Mouse (Mus musculus) heart, postnatal 36 days (tissue): ENCODE results near the gene D030056L22Rik. TPM values are rescaled to one million over a fixed set of nuclear protein-coding genes. Genes with fewer than 3 reads are reported as not detected.

ENCODE experiments used
- DNase-seq, 2 experiments: peaks; one replicate each; pipeline ENCODE4 v3.0.0; 2021 to 2022
- intact Hi-C: fragments of 180-260 bp; cut with DNase I; formaldehyde crosslinking; loops from one replicate; pipeline ENCODE4 v1.15.1; 2025
- total RNA-seq, 2 experiments: library from RNA; stranded (reverse); gene quantifications; 2 replicates each; pipeline ENCODE4 v1.2.3; 2021

The D030056L22Rik gene
- 10 to 100 TPM in 1 of 2 experiments, 1 to 10 TPM in 1; 8.6 to 11.1 TPM for total RNA-seq

DNA sequence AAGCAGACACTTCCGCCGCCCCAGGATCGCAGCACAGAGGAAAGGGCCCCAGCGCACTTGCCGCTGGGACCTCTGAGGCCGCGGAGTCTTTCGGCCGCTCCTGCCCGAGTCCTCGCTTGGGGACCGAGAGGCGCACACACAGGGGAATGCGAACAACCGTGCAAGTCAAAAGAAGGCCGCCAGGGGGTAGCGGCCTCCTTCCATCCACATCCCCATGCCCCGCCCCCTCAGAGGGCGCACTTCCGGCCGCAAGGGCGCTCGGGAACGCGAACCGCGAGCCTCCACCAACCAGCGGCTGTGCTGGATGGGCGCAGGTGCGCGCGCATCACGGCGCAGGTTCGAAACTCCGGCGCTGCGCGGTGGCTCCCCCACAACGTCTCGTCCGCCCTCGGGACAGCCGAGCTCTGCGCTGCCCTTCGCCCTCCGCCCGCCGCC, at the start of gene D030056L22Rik:
Gene D030056L22Rik, plus strand, starts transcription at position 328 of the 435 bp plus-strand sequence.
- peak; percentile 98 for DNase-seq
- intact Hi-C loops = loop anchor here (5.0 kb wide), 1 partner anchor 71 kb away; no protein-coding TSS in a partner anchor

DNA sequence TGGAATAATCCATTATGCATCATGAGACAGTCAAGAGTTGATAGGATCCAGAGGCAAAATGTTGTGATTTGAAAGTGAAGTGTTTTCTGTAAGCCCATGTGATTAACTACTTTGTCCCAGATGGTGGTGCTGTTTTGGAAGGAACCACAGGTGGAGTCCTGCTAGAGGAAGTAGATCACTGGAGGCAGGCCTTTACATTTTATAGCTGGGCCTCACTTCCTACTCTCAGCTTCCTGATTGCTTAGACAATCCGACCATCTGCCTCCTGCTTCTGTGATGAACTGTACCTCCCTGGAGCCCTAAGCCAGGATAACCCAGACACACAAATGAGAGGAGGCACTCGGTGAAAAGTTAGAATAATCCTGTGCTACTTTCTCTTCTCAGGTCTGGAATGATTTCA, 49.1 kb upstream of the D030056L22Rik start:
- DNase-seq = no peak
- intact Hi-C loops = loop anchor here (10.0 kb wide), 1 partner anchor 829 kb away; the partner anchor contains the start of gene Pcsk5

DNA sequence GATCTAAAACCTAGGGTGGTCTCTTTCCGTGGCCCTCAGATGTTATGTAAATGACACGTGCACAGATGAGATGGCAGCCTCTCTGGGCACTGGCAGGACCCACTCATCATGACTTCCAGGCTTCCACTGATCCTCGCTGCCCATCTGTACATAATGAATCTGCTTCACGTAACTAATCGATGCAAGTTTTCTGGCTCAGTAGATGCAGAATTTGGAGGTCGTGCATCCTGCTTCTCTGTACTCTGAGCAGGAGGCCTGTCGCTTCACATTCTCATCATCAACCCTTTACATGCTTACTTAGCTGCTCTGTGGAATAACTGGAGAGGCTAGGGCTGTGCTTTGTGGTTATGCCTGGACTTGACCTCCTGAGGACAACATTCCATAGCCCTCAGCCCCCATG, 46.0 kb upstream of the D030056L22Rik start:
- intact Hi-C loops = loop anchor here (10.0 kb wide), 1 partner anchor 832 kb away; the partner anchor contains the start of gene Pcsk5

DNA sequence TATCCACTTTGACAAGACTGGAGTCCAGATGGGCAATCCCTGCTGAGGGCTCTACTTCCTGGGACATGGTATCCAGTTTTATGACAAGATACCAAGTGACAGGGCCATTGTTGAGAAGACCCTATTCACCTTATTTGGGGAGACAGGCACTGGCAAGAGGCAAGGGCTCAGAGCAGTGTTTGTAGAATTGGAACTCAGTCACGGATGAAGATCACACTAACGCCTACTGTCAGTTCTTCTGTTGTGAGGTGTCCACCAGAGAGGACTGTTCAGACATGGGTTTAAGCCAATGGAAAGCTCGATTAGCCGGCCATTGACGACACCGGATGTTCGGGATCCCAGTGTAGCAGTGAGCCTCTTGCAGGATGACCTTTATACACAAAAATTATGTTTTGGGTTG, 43.4 kb upstream of the D030056L22Rik start:
- DNase-seq = no peak
- intact Hi-C loops = loop anchor here (10.0 kb wide), 1 partner anchor 835 kb away; the partner anchor contains the start of gene Pcsk5

More for the DNA sequence above, 46.0 kb upstream of the D030056L22Rik start:
- DNase-seq = no peak

DNA sequence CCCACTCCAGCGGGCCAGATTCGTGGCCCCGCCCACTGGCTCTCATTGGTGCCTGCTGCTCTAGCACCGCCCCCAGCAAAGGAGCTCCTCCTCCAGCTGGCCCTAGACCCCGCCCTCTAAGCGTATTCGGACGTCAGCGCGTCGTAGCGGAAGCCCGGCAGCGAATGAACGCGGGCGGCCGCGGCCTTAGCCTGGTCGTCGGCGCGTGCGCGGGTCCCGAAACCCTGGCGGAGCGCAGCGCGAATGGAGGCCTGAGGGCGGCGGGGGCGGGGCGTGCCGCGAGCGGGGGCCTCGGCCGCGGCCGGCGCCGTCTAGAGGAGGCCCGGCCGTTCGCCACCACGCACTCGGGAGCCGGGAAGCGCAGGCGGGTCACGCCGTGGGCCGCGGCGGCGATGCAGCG, 42.4 kb upstream of the D030056L22Rik start, which contains the start of gene Carnmt1:
Gene Carnmt1, plus strand, starts transcription at position 157 of the 400 bp plus-strand sequence.
- intact Hi-C loops = loop anchor here (1.0 kb wide), 1 partner anchor 37 kb away; no protein-coding TSS in a partner anchor
- peak; percentile 99 for DNase-seq

DNA sequence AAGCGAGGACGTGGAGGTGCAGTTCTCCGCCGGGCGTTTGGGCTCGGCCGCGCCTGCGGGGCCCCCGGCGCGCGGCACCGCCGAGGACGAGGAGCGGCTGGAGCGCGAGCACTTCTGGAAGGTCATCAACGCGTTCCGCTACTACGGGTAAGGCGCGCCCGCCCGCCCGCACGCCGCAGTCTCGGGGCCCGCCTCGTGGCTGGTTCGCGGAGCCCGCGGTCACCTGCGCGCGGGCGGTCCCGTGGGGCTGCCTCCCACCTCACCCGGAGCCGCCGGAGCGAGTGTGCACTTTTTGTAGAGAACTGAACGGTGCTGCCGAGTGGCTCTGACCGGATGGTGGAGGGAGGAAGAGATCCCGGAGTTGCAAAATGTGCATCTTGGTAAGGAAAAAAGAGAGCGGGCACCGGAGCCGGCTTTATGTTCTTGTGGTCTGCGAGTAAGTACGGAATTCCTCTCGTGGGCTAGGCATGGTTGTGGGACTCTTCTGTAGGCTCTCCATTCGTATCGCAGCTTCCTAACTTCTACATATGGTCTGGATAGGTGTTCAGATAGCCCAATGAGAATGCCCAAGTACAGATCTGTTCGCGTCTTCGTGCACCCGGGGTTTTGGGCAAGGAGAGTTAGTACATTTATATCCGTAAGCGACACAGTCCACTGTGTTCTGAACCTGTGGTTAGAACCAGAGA, 41.8 kb upstream of the D030056L22Rik start:
- intact Hi-C loops = no loop called here
- DNase-seq = peak; percentile 45 to 59

DNA sequence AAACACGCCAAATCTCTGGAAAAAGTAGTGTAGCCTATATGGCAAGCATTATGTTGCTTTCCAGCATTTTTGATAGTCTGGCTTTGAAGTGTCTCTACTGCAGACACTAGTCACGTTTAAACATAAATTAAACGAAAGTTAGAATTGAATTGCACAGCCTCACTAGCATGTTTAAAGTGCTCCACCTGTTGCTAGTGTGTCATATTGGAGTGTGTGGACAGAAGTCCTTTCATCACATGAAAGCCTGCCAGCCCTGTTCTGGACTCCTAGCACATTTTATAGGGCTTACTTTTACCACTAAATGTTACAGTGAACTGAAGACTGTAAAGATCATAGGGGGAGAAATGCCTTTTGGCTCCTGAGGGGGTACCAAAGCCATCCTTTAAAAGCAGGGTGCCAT, 40.5 kb upstream of the D030056L22Rik start:
- DNase-seq = no peak

DNA sequence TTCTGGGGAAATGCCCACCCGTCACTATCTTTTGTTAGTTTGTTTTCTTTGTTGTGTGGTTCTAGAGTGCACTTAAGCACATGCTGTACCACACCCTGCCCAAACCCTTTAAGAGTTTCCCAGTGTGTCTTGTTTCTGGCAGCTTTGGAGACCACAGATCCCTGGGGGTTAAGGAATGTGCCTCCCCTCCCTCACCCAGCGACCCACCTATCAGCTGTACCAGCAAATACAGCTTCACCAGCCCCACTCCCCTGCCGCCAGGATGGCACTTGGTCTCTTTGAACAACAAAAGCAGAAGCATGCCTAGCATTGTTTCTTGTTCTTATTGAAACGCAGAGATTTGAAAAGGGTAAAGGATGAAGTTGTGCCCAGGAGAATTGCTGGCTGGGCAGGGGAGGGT, 39.9 kb upstream of the D030056L22Rik start:
- no peak for DNase-seq
- intact Hi-C loops = no loop called here

More for the DNA sequence above, 40.5 kb upstream of the D030056L22Rik start:
- intact Hi-C loops = no loop called here

DNA sequence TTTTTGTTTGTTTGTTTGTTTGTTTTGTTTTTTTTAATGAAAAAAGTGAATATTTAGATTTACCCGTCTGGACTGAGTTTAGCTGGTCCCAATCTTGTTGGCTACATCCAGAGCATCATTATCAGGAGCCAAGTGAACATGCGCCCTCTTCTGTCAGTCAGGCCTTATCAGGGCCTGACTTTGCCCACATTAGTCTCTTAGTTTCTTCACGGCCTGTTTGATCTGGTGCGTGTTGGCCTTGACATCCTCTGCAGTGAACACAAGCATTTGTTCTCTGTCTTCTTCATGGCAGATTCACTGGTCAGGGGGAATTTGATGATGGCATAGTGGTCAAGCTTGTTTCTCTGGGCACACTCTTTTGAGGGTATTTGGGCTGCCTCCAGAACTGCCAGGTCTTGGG, 30.9 kb upstream of the D030056L22Rik start:
- DNase-seq = no peak
- intact Hi-C loops = no loop called here

DNA sequence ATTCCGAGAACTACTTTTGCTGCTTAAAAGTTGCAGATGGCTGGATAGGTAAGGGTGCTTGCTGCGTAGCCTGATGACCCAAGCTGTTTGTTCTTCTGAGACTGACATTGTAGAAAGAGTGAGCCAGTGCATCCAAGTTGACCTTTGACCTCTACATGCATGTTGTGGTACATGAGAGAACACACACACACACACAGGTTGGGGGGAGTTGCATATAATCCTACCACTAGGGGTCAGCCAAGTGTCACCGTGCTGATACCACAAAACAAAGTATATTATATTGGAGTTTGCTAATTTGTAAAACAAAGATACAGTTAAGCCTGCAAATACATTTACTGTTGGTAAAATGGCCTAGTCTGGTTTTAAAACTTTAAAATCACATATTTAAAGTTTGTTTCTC, 25.4 kb upstream of the D030056L22Rik start:
- intact Hi-C loops = no loop called here
- DNase-seq = peak; percentile 21 to 31

DNA sequence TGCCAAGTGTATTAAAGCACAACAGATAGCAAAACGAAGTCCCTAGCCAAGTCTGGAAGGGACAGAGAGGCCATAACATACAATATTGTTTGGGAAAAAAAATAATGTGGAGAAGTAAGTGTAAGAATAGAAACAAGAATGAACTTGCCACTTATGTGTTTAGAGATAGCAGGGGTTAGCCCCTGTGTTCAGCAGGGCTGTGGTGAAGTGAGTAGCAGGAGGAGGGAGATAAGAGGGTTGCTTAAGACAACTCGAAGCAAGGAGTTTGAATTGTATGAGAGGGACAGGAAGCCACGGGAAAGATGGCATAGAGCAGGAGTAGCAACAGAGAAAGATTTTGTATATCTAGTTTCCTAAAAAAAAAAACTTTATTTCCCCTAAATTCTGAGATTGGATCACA, 20.8 kb upstream of the D030056L22Rik start:
- DNase-seq = no peak
- intact Hi-C loops = no loop called here

DNA sequence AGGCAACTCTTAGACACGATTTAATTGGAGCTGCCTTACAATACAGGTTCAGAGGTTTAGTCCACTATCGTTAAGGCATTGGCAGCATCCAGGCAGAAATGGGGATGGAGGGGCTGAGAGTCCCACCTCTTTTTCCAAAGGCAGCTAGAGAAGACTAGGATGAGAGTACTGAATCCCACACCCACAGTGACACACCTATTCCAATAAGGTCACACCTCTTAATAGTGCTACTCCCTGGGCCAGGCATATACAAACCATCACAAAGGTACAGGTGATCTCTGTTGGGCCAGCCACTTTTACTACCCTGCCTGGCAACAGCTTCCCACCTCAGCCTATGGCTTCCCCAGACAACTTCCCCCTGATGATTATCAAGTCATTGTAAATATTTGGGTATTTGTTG, 20.2 kb upstream of the D030056L22Rik start:
- DNase-seq = no peak
- intact Hi-C loops = no loop called here

DNA sequence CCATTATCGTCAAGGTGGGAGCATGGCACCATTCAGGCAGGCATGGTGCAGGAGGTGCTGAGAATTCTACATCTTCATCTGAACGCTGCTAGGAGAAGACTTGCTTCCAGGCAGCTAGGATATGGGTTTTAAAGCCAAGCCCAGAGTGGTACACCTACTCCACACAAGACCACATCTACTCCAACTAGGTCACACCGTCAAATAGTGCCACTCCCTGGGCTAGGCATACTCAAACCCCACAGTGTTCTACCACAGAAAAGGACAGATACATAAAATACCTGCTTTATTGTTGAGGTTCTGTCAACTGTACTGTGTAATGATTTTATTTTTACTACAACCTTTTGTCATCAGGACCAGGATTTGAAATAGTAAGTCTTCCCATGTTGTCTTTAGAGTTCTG, 17.9 kb upstream of the D030056L22Rik start:
- DNase-seq = no peak
- intact Hi-C loops = no loop called here

DNA sequence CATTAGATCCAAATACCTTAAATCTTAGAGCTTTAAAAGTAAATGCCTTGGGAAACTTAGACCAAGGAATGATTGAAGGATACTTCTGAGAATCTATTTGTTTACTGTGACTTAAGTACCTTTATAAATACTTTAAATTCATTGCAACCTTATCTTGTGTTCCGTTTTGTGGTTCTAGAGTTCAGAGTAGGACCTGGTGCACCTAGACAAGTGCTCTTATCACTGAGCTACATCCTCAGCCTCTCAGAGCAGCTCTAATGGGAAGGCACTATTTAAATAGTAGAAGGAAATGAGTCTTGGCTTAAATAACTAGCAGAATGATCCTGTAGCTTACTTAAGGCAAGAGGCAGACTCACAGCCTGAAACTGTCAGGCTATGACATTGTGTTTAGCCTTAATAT, 17.4 kb upstream of the D030056L22Rik start:
- no peak for DNase-seq
- intact Hi-C loops = no loop called here

DNA sequence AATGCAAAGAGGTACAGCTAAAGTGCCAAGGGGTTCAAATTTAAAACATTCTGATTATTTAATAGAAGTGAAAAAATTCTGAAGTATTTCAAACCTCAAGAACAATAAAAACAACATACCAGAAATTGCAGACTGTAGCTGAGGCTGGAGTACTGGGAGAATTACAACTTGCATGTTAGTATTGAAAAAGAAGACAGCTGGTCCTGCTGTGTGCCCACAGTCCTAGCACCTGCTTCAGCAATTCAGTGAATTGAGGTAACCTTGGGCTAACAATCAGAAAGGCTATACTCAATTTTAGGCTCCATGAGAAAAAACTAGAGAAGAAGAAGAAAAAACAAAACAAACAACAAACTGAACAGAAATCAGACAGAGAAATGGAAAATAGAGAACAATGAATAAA, 4.9 kb upstream of the D030056L22Rik start:
- intact Hi-C loops = no loop called here
- DNase-seq = no peak

DNA sequence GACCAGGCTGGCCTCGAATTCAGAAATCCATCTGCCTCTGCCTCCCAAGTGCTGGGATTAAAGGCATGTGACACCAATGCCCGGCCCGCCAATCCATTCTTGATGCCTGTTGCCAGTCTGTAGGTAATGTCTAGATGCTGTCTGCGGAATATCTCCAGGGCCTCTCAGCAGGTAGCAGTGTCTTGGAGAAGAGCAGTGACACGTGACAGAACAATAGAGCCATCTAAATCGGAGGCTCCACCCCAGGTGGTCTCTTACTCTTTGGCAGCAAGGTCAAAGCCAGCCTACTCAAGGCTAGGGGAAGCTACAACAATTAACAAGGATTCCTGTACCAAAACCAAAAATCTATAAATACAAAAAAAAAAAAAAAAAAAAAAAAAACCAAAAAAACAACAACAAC, 2.1 kb upstream of the D030056L22Rik start:
- no peak for DNase-seq
- intact Hi-C loops = loop anchor here (5.0 kb wide), 1 partner anchor 69 kb away; no protein-coding TSS in a partner anchor

DNA sequence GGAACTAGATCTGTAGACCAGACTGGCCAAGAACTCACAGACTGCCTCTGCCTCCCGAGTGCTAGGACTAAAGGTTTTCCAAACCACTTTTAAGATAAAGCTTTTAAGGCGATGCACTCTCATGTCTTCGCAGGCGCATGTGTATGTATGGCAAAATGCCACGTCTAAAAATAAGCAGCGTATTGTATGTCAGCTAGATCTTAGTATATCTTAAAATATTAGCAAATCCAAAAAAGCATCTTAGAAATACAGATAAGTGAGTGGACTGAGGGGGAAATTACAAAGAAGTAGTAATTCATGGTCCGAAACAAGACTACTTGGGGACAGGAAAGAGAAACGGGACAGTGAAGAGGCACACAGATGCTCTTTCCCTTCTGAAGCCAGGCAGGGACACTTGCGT, 1.4 kb upstream of the D030056L22Rik start:
- intact Hi-C loops = loop anchor here (5.0 kb wide), 1 partner anchor 69 kb away; no protein-coding TSS in a partner anchor
- no peak for DNase-seq

DNA sequence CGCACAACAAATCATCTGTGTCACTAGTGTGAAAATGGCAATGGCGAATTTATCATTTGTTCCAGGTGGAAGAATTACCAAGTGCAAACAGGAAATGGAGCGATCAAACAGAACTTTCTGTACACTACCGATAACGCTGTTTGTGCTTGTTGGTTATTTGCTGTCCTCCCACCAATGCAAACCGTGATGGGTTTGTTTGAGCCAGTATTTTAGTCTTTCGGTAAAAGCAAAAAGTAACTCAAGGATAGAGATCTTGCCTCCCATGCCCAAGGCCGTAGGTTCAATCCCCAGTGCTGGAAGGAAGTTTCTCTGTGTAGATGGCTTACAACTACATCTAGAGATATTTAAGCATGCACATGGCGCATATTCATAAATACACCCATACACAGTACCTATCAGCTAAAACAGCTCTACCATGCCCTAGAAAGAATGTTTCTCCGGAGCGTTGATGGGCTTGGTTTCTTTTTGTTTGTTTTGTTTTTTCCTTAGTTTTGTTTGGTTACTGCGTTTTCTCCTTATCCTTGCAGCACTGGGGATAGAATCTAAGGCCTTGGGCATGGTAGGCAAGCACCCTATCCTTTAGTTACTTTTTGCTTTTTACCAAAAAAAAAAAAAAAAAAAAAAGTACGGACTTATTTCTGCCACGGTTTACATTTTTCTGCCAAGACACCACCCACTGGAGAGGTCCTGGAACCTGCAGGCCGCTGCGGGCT, 684 bp upstream of the D030056L22Rik start:
- DNase-seq = no peak
- intact Hi-C loops = loop anchor here (5.0 kb wide), 1 partner anchor 70 kb away; no protein-coding TSS in a partner anchor

DNA sequence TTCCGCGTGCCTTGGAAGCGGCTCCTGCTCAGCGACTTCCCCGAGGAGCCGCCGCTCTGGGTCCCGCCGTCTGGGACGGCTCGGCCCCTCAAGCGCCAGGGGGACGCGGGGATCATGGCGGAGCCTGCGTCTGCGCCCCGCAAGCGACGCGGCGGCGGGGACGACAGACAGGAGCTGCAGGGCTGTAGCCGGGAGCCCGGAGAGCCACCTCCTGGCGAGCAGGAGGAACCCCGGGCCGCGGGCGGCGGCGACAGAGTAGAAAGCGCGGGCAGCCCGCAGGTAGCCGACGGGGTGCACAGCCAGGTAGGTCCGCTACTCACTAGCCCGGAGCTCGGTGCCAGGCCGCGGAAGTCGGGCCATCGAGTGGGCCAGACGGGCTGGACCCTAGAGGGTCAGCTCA, 364 bp downstream of the D030056L22Rik start:
- intact Hi-C loops = loop anchor here (5.0 kb wide), 1 partner anchor 71 kb away; no protein-coding TSS in a partner anchor
- DNase-seq = peak in 1 of 2 experiments; percentile 43

DNA sequence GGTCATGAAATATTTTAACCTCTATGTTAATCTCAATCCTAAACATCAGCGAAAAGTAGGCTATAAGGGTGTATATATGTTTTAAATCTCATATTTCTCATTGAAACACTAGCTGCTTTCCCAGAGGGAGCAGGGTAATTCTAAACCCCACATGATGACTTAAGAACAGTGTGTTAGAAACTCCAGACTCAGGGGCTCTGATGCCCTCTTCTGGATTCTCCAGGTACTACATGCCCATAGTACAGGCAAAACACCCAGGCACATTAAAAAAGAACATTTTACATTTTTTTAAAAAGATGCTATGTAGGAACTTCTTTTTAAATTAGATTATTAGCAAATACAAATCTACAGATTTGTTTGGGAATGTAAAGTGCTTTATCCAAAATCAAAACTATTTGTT, 3.4 kb downstream of the D030056L22Rik start:
- DNase-seq = peak; percentile 66 to 74
- intact Hi-C loops = loop anchor here (5.0 kb wide), 1 partner anchor 116 kb away; no protein-coding TSS in a partner anchor

DNA sequence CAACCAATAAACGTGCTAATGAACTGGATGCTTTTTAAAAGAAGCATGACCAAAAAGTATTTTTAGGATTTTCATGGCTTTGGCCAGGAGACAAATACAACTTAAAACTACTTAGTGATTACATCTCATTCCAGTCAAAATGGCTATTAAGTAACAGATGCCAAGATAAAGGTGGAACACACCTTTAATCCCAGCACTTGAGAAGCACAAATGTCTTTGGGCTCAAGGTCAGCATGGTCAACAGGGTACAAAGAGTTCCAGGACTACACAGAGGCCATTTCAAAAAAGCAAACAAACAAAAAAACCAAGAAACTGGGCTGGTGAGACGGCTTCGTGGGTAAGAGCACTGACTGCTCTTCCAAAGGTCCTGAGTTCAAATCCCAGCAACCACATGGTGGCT, 7.3 kb downstream of the D030056L22Rik start:
- intact Hi-C loops = no loop called here
- no peak for DNase-seq
